Mouse (Mus musculus) ES-E14 (cell line): ENCODE data around the gene Csnk2a1. TPM values are rescaled to one million over a fixed set of nuclear protein-coding genes. Genes with fewer than 3 reads are reported as not detected.

Experiments used
- DNase-seq: peaks from one replicate; pipeline ENCODE4 v3.0.0-alpha.2; 2013; ENCODE audit warnings: low read depth, low spot score
- H3K27ac ChIP-seq: 2 replicates; pipeline ENCODE4 v1.5.1; 2012; ENCODE audit warnings: low read depth, mild to moderate bottlenecking, low read length, moderate library complexity, mixed read lengths; ENCODE audit not compliant: poor library complexity, insufficient read depth, severe bottlenecking
- H3K36me3 ChIP-seq: 2 replicates; pipeline ENCODE4 v1.6.1; 2012; ENCODE audit warnings: mild to moderate bottlenecking, low read length, moderate library complexity, mixed read lengths; ENCODE audit not compliant: control insufficient read depth, poor library complexity, insufficient read depth, severe bottlenecking
- H3K4me1 ChIP-seq, 2 experiments: fragments of 150-350 bp in 1 of 2; sonication (generic) in 1 of 2; 2 replicates each; pipeline ENCODE4 v1.6.1; 2012; ENCODE audit warnings: low read length in 2 of 2, mild to moderate bottlenecking in 1 of 2, mixed read lengths in 1 of 2; ENCODE audit not compliant: control insufficient read depth in 2 of 2, insufficient read depth in 2 of 2, poor library complexity in 1 of 2
- H3K4me3 ChIP-seq, 2 experiments: fragments of 150-350 bp in 1 of 2; sonication (generic) in 1 of 2; 2 replicates each; pipeline ENCODE4 v1.5.1; 2012; ENCODE audit warnings: low read length in 2 of 2, low read depth in 1 of 2, mild to moderate bottlenecking in 1 of 2, mixed read lengths in 1 of 2; ENCODE audit not compliant: insufficient read depth in 1 of 2, poor library complexity in 1 of 2, severe bottlenecking in 1 of 2
- H3K9ac ChIP-seq: 2 replicates; pipeline ENCODE4 v1.6.1; 2012; ENCODE audit warnings: low read depth, mild to moderate bottlenecking, low read length, mixed read lengths; ENCODE audit not compliant: poor library complexity, insufficient read depth, severe bottlenecking
- H3K9me3 ChIP-seq: fragments of 150-350 bp; sonication (generic); 2 replicates; pipeline ENCODE4 v1.6.1; 2012; ENCODE audit warnings: low read depth, mild to moderate bottlenecking, low read length; ENCODE audit not compliant: control insufficient read depth, insufficient read depth
- CHD2 ChIP-seq: IDR thresholded peaks from 2 replicates; pipeline ENCODE4 v1.6.1; 2014; ENCODE audit warnings: mild to moderate bottlenecking, low read depth, low read length, inconsistent platforms
- HCFC1 ChIP-seq: IDR thresholded peaks from 2 replicates; pipeline ENCODE4 v1.6.1; 2012; ENCODE audit warnings: low read length, inconsistent platforms, borderline replicate concordance; ENCODE audit not compliant: insufficient read depth
- MAFK ChIP-seq: IDR thresholded peaks from 2 replicates; pipeline ENCODE4 v1.6.1; 2014; ENCODE audit warnings: mild to moderate bottlenecking, low read depth, low read length, inconsistent platforms; ENCODE audit not compliant: insufficient read depth
- ZC3H11A ChIP-seq: IDR thresholded peaks from 2 replicates; pipeline ENCODE4 v1.6.1; 2012; ENCODE audit warnings: low read depth, mild to moderate bottlenecking, inconsistent platforms, low read length, borderline replicate concordance
- ZNF384 ChIP-seq: IDR thresholded peaks from 2 replicates; pipeline ENCODE4 v1.6.1; 2012; ENCODE audit warnings: low read depth, low read length, inconsistent platforms
- in situ Hi-C, 2 experiments: fragments of 600-800 bp; cut with MboI; formaldehyde crosslinking; loops; one replicate each; pipeline ENCODE4 v1.15.1; 2025; ENCODE audit warnings: low sequenced_read_pairs in 2 of 2, inconsistent platforms in 1 of 2; ENCODE audit not compliant: unreplicated experiment in 2 of 2
- total RNA-seq: library from RNA; depleted of rRNA; stranded (reverse); fragments of 300-350 nt; gene quantifications from 2 replicates; pipeline ENCODE4 v1.2.3, GENCODE M21; 2012

Gene Csnk2a1
- total RNA-seq, 1 experiment = 134 TPM

DNA sequence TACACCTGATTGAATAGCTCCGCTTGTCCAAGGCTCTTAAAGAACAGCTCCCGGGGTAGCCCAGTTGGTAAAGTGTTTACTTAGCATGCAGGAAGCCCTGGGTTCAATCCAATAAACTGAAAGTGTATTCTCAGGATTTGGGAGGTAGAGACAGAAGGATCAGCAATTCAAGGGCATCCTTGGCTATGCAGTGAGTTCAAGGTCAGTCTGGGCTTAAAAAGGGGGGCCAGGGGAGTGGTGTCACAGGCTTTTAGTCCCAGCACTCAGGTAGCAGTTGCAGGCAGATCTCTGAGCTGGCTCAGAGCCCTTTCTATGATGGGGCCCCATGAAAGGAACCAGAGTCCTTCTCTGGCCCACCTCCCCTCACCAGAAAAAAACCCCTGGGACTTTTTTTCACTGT, 47.3 kb upstream of the Csnk2a1 start:
- Histone ChIP-seq H3K4me1 (peaks cover 8 to 13% of the 10 kb centered on the region in 2 experiments), H3K9me3 (no peaks in the 10 kb centered on the region), H3K4me3 (peak overlapping the region; percentile 62 to 81), H3K9ac (peak overlapping the region; percentile 66; the same call in 1 of the 2 replicates), H3K27ac (peak overlapping the region; percentile 99; the same call in 1 of the 2 replicates), H3K36me3 (peaks cover 13% of the 10 kb centered on the region; the same call in 1 of the 2 replicates)
- DNase-seq = no peak
- in situ Hi-C loops = no loop called here
- no peak for TF ChIP-seq MAFK
- no peak for TF ChIP-seq ZNF384
- TF ChIP-seq ZC3H11A = no peak
- no peak for TF ChIP-seq CHD2
- TF ChIP-seq HCFC1 = no peak

DNA sequence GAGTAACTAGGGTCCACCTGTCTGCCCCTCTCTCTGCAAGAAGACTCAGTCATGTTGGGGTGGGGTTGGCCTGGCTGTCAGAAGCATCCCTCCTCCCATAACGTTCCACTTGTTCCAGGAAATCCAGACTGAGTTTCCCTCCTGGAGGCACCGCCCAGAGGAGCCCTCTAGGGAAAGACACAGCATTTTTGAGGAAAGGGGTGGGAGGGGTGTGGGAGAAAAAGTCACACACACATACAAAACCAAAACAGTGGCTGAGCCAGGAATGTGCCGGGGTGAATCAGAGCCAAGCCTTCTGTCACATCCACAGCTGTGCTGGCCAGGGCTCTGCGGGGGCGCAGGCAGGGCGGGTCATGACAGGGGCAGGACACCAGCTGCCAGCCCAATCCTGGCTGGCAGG, 46.3 kb upstream of the Csnk2a1 start:
- Histone ChIP-seq H3K4me3 (peak overlapping the region; percentile 62 to 81), H3K36me3 (peaks cover 15% of the 10 kb centered on the region; the same call in 1 of the 2 replicates), H3K9ac (peak overlapping the region; percentile 66; the same call in 1 of the 2 replicates), H3K9me3 (no peaks in the 10 kb centered on the region), H3K4me1 (peaks cover 8 to 13% of the 10 kb centered on the region in 2 experiments; a peak in 3 of 4 replicates), H3K27ac (peak overlapping the region; percentile 99)
- TF ChIP-seq CHD2 (no peak), ZNF384 (no peak)
- DNase-seq = no peak
- in situ Hi-C loops = no loop called here

DNA sequence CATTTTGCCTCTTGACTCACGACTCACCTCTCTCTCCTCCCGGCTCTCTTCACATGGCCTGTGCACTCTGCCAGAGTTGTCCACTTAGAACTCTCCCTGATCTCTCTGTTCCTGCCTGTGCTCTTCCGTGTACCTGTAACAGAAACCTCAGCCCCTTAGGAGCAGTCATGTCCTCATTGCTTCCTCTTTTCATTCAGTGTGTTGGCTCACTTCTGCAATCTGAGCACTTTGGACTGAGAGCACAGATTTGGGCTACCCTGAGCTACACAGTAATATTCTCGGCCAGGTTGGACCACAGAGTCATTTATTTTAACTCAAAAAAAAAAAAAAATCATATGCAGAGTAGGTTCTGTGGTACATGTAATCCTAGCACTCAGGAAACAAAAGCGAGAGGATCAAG, 39.5 kb upstream of the Csnk2a1 start:
- in situ Hi-C loops = no loop called here
- H3K27ac ChIP-seq = no peak overlapping the region
- TF ChIP-seq CHD2 (no peak), MAFK (no peak), ZC3H11A (no peak), ZNF384 (no peak), HCFC1 (no peak)
- no peak overlapping the region for H3K9ac ChIP-seq
- H3K36me3 ChIP-seq = peaks cover 3% of the 10 kb centered on the region; the same call in 1 of the 2 replicates
- no peak overlapping the region for H3K4me3 ChIP-seq
- no peak for DNase-seq
- H3K9me3 ChIP-seq = no peaks in the 10 kb centered on the region
- H3K4me1 ChIP-seq = peaks cover 4 to 15% of the 10 kb centered on the region in 2 experiments; a peak in 3 of 4 replicates

DNA sequence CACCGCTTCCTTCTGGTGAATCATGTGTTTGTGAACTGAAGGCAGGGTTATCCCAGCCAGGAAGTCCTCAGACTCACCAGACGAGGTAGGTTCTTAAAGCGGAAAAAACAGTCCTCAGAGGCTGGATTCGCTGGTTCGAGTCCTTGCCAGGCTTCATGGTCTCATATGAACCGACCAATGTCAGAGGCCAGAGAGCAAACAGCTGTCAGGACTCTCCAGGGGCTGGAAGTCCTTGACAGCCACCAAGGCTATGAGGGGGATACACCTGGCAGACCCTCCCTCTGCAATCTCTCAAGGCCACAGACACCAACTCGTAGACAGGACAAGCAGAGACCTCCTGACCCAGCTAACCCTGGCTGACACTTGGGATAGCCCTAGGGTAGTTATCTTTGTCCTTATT, 37.4 kb upstream of the Csnk2a1 start:
- in situ Hi-C loops = no loop called here
- no peak for DNase-seq
- H3K27ac ChIP-seq = peak overlapping the region; percentile 79
- TF ChIP-seq ZC3H11A = no peak
- no peak for TF ChIP-seq MAFK
- TF ChIP-seq CHD2 = no peak
- no peak for TF ChIP-seq ZNF384
- no peak for TF ChIP-seq HCFC1
- peaks cover 2% of the 10 kb centered on the region; the same call in 1 of the 2 replicates for H3K36me3 ChIP-seq
- H3K9me3 ChIP-seq = no peaks in the 10 kb centered on the region
- H3K4me3 ChIP-seq = peak overlapping the region; percentile 44 to 51
- H3K4me1 ChIP-seq = peaks cover 4 to 18% of the 10 kb centered on the region in 2 experiments; a peak in 3 of 4 replicates
- peak overlapping the region; percentile 25; the same call in 1 of the 2 replicates for H3K9ac ChIP-seq

DNA sequence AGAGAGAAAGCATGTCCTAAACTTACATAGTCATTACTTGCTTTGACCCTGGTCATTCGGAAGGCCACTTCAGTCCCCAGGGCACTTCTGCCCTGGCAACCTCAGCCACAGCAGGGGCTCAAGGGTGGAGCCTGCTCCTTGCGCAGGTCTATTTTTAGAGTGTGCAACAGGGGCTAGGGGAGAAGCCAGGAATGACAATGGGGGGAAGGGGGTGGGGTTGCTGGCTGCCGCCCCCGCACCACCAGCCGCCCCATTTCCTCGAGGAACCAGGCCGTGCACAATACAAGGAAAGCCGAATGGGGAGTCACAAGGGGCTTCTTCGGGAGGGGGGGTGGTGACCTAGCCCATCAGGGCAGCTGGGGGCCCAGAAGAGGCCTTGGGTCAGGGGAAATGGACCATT, 37.0 kb upstream of the Csnk2a1 start:
- Histone ChIP-seq H3K9ac (peak overlapping the region; percentile 57), H3K4me3 (peak overlapping the region; percentile 44 to 51), H3K27ac (peak overlapping the region; percentile 79), H3K36me3 (peaks cover 2% of the 10 kb centered on the region; the same call in 1 of the 2 replicates), H3K4me1 (peaks cover 4 to 18% of the 10 kb centered on the region in 2 experiments; a peak in 3 of 4 replicates), H3K9me3 (no peaks in the 10 kb centered on the region)
- no peak for DNase-seq
- TF ChIP-seq HCFC1 = no peak
- no peak for TF ChIP-seq ZNF384
- TF ChIP-seq MAFK = no peak
- no peak for TF ChIP-seq ZC3H11A
- TF ChIP-seq CHD2 = no peak
- in situ Hi-C loops = no loop called here
